Mouse (Mus musculus) bone marrow, adult 2 months (tissue): Measurements from ENCODE around the gene Zic2.

Experiments used
- CTCF ChIP-seq: fragments of 200-500 bp; IDR thresholded peaks from 2 replicates; pipeline ENCODE4 v1.5.1; 2011; ENCODE audit warnings: low read length, control low read depth; ENCODE audit not compliant: control insufficient read depth, insufficient read depth
- POLR2A ChIP-seq: fragments of 200-500 bp; IDR thresholded peaks from 2 replicates; pipeline ENCODE4 v1.6.1; 2011; ENCODE audit warnings: low read depth, mild to moderate bottlenecking, control low read depth, low read length, borderline replicate concordance; ENCODE audit not compliant: control insufficient read depth

DNA sequence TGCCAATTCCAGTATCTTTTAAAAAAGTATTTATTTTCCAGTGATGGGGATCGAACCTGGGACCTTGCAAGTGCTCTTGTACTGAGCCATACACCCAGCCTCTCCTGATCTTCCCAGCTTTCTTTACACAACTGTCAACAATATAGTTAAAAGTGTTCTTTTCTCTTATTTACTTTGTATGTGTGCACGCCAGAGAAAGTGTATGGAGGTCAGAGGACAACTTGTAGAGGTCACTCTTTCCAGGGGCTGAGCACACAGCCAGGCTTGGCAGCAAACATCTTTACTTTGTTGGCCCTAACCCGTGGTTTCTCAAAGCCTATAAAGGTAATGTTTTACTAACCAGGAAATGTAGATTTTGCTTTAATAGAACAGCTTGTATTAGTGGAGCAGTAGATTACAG lies 36.3 kb downstream of the Zic2 start:
- TF ChIP-seq POLR2A (no peak), CTCF (no peak)
